Mouse (Mus musculus) ES-E14 (cell line): ENCODE results near the gene Col4a3.

ENCODE experiments used
- CHD2 ChIP-seq: IDR thresholded peaks from 2 replicates; pipeline ENCODE4 v1.6.1; 2014; ENCODE audit warnings: mild to moderate bottlenecking, low read depth, low read length, inconsistent platforms
- HCFC1 ChIP-seq: IDR thresholded peaks from 2 replicates; pipeline ENCODE4 v1.6.1; 2012; ENCODE audit warnings: low read length, inconsistent platforms, borderline replicate concordance; ENCODE audit not compliant: insufficient read depth
- MAFK ChIP-seq: IDR thresholded peaks from 2 replicates; pipeline ENCODE4 v1.6.1; 2014; ENCODE audit warnings: mild to moderate bottlenecking, low read depth, low read length, inconsistent platforms; ENCODE audit not compliant: insufficient read depth
- ZC3H11A ChIP-seq: IDR thresholded peaks from 2 replicates; pipeline ENCODE4 v1.6.1; 2012; ENCODE audit warnings: low read depth, mild to moderate bottlenecking, inconsistent platforms, low read length, borderline replicate concordance
- ZNF384 ChIP-seq: IDR thresholded peaks from 2 replicates; pipeline ENCODE4 v1.6.1; 2012; ENCODE audit warnings: low read depth, low read length, inconsistent platforms

DNA sequence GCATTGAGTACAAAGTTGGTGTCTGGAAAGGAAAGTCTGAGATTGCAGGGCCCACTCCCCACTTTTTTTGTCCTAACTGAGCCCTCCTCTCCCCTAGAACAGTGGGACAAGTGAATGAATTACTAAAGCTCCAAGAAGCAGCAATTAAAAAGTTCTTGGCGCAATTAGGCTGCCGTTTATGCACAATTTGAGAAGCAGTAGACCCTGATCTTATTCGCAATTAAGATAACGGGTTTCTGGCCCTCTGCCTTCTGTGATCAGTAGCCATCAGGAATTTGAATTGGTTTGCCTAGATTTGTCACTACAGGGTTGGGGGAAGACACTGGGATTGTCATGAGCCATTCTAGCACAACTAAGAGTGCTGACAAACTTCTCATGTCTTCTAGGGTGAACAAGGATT is 64.1 kb downstream of the Col4a3 start:
- TF ChIP-seq HCFC1: no peak
- no peak for TF ChIP-seq MAFK
- no peak for TF ChIP-seq ZNF384
- no peak for TF ChIP-seq CHD2
- TF ChIP-seq ZC3H11A: no peak
